16 mouse cellular contexts compared by ENCODE assay signal in the genomic region with DNA sequence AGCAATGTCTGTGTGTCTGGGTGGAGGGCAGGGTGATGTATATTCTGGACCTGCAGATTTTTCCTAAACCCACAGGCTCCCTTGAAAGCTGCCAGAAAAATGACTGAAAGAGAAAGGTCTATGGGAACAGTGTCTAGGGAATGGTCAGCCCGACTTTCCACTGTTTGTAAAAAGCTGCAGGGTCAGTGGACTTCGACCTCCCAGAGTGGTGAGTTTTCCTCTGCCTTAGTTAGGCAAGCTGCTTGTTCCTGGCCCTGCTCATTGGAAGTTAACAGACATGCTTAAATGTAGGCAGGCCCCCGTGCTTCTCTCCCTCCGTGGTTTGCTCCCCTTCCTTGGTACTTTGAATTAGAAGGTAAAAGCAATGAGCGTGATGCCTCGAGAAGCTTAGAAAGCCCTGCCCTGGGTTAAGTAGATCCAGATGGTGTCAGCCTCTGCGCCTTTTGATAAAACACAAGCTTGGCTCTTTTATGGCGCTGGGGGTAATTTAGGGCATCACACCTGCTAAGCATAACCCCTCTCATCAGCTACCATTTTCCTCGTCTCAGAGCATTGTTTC. TPM values are rescaled to one million over a fixed set of nuclear protein-coding genes. Genes with fewer than 3 reads are reported as not detected.
A peak's percentile ranks its signal among the peaks of the same experiment; 100 is the strongest.
DNase-seq lines count a peak whose midpoint lies in the region; ATAC-seq and TF ChIP-seq lines count a peak whose summit lies in the region.
"Had no signal": no experiment of that assay in that cellular context is flagged by ENCODE, and none has a peak within 500 bp of the region (broad histone marks: within the 10 kb centered on the region; RNA-seq: fewer than 3 reads in every experiment).

No protein-coding gene starts in this region.

- no peak overlapping the region for H3K4me2 ChIP-seq in liver, embryonic 11.5 days
- H3K4me2 ChIP-seq: heart, embryonic 13.5 days had no signal

- no peak for TF ChIP-seq POLR2A in kidney, adult 2 months (IDR thresholded peaks at IDR 0.05; ENCODE audit: low read depth, low read length)
- no peak for TF ChIP-seq POLR2A in lung, adult 2 months (IDR thresholded peaks at IDR 0.05; ENCODE audit: borderline replicate concordance, extremely low read depth, low read depth, low read length)
- TF ChIP-seq POLR2A in cerebellum, adult 2 months (IDR thresholded peaks at IDR 0.05; ENCODE audit: borderline replicate concordance, insufficient read depth, low read length), result no peak

- peaks cover 2% of the 10 kb centered on the region; the same call in 1 of the 2 replicates for H3K36me3 ChIP-seq in kidney, adult 2 months (ENCODE audit: control insufficient read depth, insufficient read depth, low read length)
- peaks cover 2% of the 10 kb centered on the region; the same call in 1 of the 2 replicates for H3K36me3 ChIP-seq in liver, embryonic 11.5 days (ENCODE audit: control insufficient read depth, insufficient read depth, low read length)

- 49% methylated on average over 9 of the region's 9 CpGs for WGBS in kidney, adult 2 months
- 58% methylated on average over 9 of the region's 9 CpGs for WGBS in liver, embryonic 11.5 days
- 76% methylated on average over 9 of the region's 9 CpGs for WGBS in lung, adult 2 months
- WGBS in cerebellum, adult 2 months, result 80% methylated on average over 9 of the region's 9 CpGs

- H3K4me1 ChIP-seq in kidney, adult 2 months (ENCODE audit: control insufficient read depth, insufficient read depth, low read length), result no peaks in the 10 kb centered on the region
- no peaks in the 10 kb centered on the region; the same call in 1 of the 2 replicates for H3K4me1 ChIP-seq in liver, embryonic 11.5 days (replicated peaks; ENCODE audit: control insufficient read depth, insufficient read depth, low read length)
- H3K4me1 ChIP-seq in lung, adult 2 months (ENCODE audit: control insufficient read depth, insufficient read depth, low read length), result no peaks in the 10 kb centered on the region
- H3K4me1 ChIP-seq in cerebellum, adult 2 months (ENCODE audit: control insufficient read depth, insufficient read depth, low read length), result no peaks in the 10 kb centered on the region; the same call in 1 of the 2 replicates

- no peaks in the 10 kb centered on the region for H3K27me3 ChIP-seq in kidney, adult 2 months (replicated peaks; ENCODE audit: control insufficient read depth, insufficient read depth, low read length)
- no peaks in the 10 kb centered on the region for H3K27me3 ChIP-seq in liver, embryonic 11.5 days (replicated peaks; ENCODE audit: control insufficient read depth, insufficient read depth, low read length)
- H3K27me3 ChIP-seq in cerebellum, adult 2 months (ENCODE audit: control insufficient read depth, insufficient read depth, low read length), result no peaks in the 10 kb centered on the region
- H3K27me3 ChIP-seq: heart, embryonic 13.5 days; megakaryocyte, embryonic 14.5 days had no signal

- no peak for TF ChIP-seq CTCF in kidney, adult 2 months (conservative IDR thresholded peaks at IDR 0.05; ENCODE audit: insufficient read depth, insufficient read length, low read depth, low read length)
- TF ChIP-seq CTCF in lung, adult 2 months (IDR thresholded peaks at IDR 0.05; ENCODE audit: insufficient read depth, low read length), result no peak
- no peak for TF ChIP-seq CTCF in cerebellum, adult 2 months (IDR thresholded peaks at IDR 0.05; ENCODE audit: borderline replicate concordance, insufficient read depth, low read depth, low read length)

- no peaks in the 10 kb centered on the region for H3K9me3 ChIP-seq in liver, embryonic 11.5 days (ENCODE audit: control insufficient read depth, low read length)
- H3K9me3 ChIP-seq: heart, embryonic 13.5 days had no signal

- no peak overlapping the region for H3K4me3 ChIP-seq in kidney, adult 2 months (ENCODE audit: insufficient read depth, low read depth, low read length)
- no peak overlapping the region for H3K4me3 ChIP-seq in liver, embryonic 11.5 days (ENCODE audit: low read depth, low read length)
- no peak overlapping the region for H3K4me3 ChIP-seq in lung, adult 2 months (replicated peaks; ENCODE audit: extremely low read depth, low read depth, low read length)
- no peak overlapping the region for H3K4me3 ChIP-seq in cerebellum, adult 2 months (replicated peaks; ENCODE audit: insufficient read depth, low read depth, low read length)
- H3K4me3 ChIP-seq: erythroblast, embryonic 14.5 days; heart, embryonic 13.5 days; megakaryocyte, embryonic 14.5 days had no signal

- H3K9ac ChIP-seq in liver, embryonic 11.5 days (ENCODE audit: low read depth, low read length), result no peak overlapping the region
- H3K9ac ChIP-seq: heart, embryonic 13.5 days had no signal

- peak; percentile 47; the same call in 1 of the 2 replicates for ATAC-seq in liver, embryonic 11.5 days (replicated peaks; ENCODE audit: low FRiP score)
- ATAC-seq: forebrain, embryonic 14.5 days had no signal

- DNase-seq in kidney, adult 2 months, result peak; percentile 60
- DNase-seq in kidney, postnatal 4 days, result no peak
- DNase-seq in thymus, postnatal 0 days (ENCODE audit: low spot score), result peak; percentile 63
- DNase-seq in thymus, postnatal 25 days, result no peak
- no peak for DNase-seq in liver, embryonic 11.5 days (ENCODE audit: low spot score)
- DNase-seq in yolk sac, embryonic 10.5 days (ENCODE audit: low spot score), result peak; percentile 80
- no peak for DNase-seq in lung, adult 2 months
- DNase-seq in cerebellum, adult 2 months, result no peak
- DNase-seq: adrenal gland, postnatal 10 days; cerebellum, adult 9-10 months; heart, postnatal 36 days; lung, postnatal 14 days had no signal

- H3K27ac ChIP-seq in kidney, adult 2 months (ENCODE audit: insufficient read depth, low read depth, low read length), result no peak overlapping the region
- H3K27ac ChIP-seq in liver, embryonic 11.5 days (ENCODE audit: low read depth, low read length), result peak overlapping the region; percentile 56; the same call in 1 of the 2 replicates
- no peak overlapping the region for H3K27ac ChIP-seq in cerebellum, adult 2 months (ENCODE audit: insufficient read depth, low read length)
- H3K27ac ChIP-seq: heart, embryonic 13.5 days had no signal

RNA-seq across cellular contexts. Expression of gene Tuba8, which starts 12.6 kb away (rescaled TPM):
- polyA plus RNA-seq in kidney, adult 2 months (2012; rRNA removed), result 0.94 and 2.5 TPM in 2 replicates
- 5.0 and 6.1 TPM in 2 replicates for polyA plus RNA-seq in thymus, postnatal 0 days (2015; fragmentation: Nextera tagmentation; extraction: Ambion mirVana)
- polyA plus RNA-seq in liver, embryonic 11.5 days (2014; fragmentation: Nextera tagmentation; extraction: Ambion mirVana), result 10.5 and 11.5 TPM in 2 replicates
- polyA plus RNA-seq in lung, adult 2 months (2012; rRNA removed), result 3.2 and 12.0 TPM in 2 replicates
- polyA plus RNA-seq in cerebellum, adult 2 months (2012; rRNA removed), result 19.9 and 21.5 TPM in 2 replicates

RNA-seq across cellular contexts. Expression of gene Pex26, which starts 14.4 kb away (rescaled TPM):
- polyA plus RNA-seq in kidney, adult 2 months (2012; rRNA removed), result 21.0 and 24.2 TPM in 2 replicates
- 7.3 and 8.0 TPM in 2 replicates for polyA plus RNA-seq in thymus, postnatal 0 days (2015; fragmentation: Nextera tagmentation; extraction: Ambion mirVana)
- 6.0 and 6.3 TPM in 2 replicates for polyA plus RNA-seq in liver, embryonic 11.5 days (2014; fragmentation: Nextera tagmentation; extraction: Ambion mirVana)
- polyA plus RNA-seq in lung, adult 2 months (2012; rRNA removed), result 13.0 and 13.5 TPM in 2 replicates
- 19.1 and 21.0 TPM in 2 replicates for polyA plus RNA-seq in cerebellum, adult 2 months (2012; rRNA removed)

RNA-seq across cellular contexts. Expression of gene Usp18, which starts 47.8 kb away (rescaled TPM):
- polyA plus RNA-seq in kidney, adult 2 months (2012; rRNA removed), result 5.9 and 9.7 TPM in 2 replicates
- 48.3 and 54.4 TPM in 2 replicates for polyA plus RNA-seq in thymus, postnatal 0 days (2015; fragmentation: Nextera tagmentation; extraction: Ambion mirVana)
- polyA plus RNA-seq in liver, embryonic 11.5 days (2014; fragmentation: Nextera tagmentation; extraction: Ambion mirVana), result 3.6 and 5.5 TPM in 2 replicates
- 10.3 and 15.0 TPM in 2 replicates for polyA plus RNA-seq in lung, adult 2 months (2012; rRNA removed)
- polyA plus RNA-seq in cerebellum, adult 2 months (2012; rRNA removed), result 2.4 and 2.6 TPM in 2 replicates
- polyA plus RNA-seq: erythroblast, embryonic 14.5 days had no signal

Comparison
In these comparisons a context has a peak if more than half of its experiments do, and no peak if none do; other contexts are left out.
1. DNase-seq: peak in kidney, adult 2 months (single experiment), thymus, postnatal 0 days (single experiment) and yolk sac, embryonic 10.5 days (single experiment); none in kidney, postnatal 4 days (0 of 2), thymus, postnatal 25 days (single experiment), liver, embryonic 11.5 days (single experiment), lung, adult 2 months (single experiment) and cerebellum, adult 2 months (0 of 2).